Mouse (Mus musculus): ENCODE results near the gene Dppa2. TPM values are rescaled to one million over a fixed set of nuclear protein-coding genes. Genes with fewer than 3 reads are reported as not detected.
A peak's percentile ranks its signal among the peaks of the same experiment; 100 is the strongest.
"Not testable (repeated sequence)": the region's sequence is repeated elsewhere in the genome, so short reads cannot be mapped to it uniquely, and the experiment has no call there.

Dppa2 gene
- polyA plus RNA-seq, 1 experiment from 2014 or later = not detected

GRCm38 (mm10) chr16:48308916-48309315 is 5.2 kb downstream of the Dppa2 start:
- H3K4me1 ChIP-seq; H3K9ac ChIP-seq (replicated peaks); H3K4me2 ChIP-seq (replicated peaks); H3K27ac ChIP-seq (replicated peaks); H3K27me3 ChIP-seq; H3K36me3 ChIP-seq; H3K4me3 ChIP-seq; ATAC-seq (replicated peaks); H3K9me3 ChIP-seq: not testable (repeated sequence)
- WGBS = 94% methylated on average over 10 of the region's 10 CpGs

- Histone ChIP-seq H3K9me3 (no peaks in the 10 kb centered on the region), H3K4me3 (no peak overlapping the region), H3K9ac (replicated peaks) (no peak overlapping the region), H3K36me3 (no peaks in the 10 kb centered on the region), H3K27me3 (no peaks in the 10 kb centered on the region), H3K4me2 (replicated peaks) (no peak overlapping the region), H3K27ac (replicated peaks) (no peak overlapping the region), H3K4me1 (no peaks in the 10 kb centered on the region)
- 64% methylated on average over 12 of the region's 12 CpGs for WGBS
- no peak for ATAC-seq (replicated peaks)
Measured at GRCm38 (mm10) chr16:48309912-48310630, 6.4 kb downstream of the Dppa2 start.

- Histone ChIP-seq H3K4me1 (no peaks in the 10 kb centered on the region), H3K27ac (replicated peaks) (no peak overlapping the region), H3K4me2 (replicated peaks) (no peak overlapping the region), H3K9me3 (no peaks in the 10 kb centered on the region), H3K36me3 (no peaks in the 10 kb centered on the region), H3K27me3 (no peaks in the 10 kb centered on the region), H3K9ac (replicated peaks) (no peak overlapping the region), H3K4me3 (no peak overlapping the region)
- no peak for ATAC-seq (replicated peaks)
- 85% methylated on average over 3 of the region's 3 CpGs for WGBS
Measured at GRCm38 (mm10) chr16:48315294-48315693, 11.6 kb downstream of the Dppa2 start.

- Histone ChIP-seq H3K4me3 (no peak overlapping the region), H3K9ac (replicated peaks) (no peak overlapping the region), H3K4me1 (no peaks in the 10 kb centered on the region), H3K36me3 (no peaks in the 10 kb centered on the region), H3K9me3 (no peaks in the 10 kb centered on the region), H3K27me3 (no peaks in the 10 kb centered on the region), H3K27ac (replicated peaks) (no peak overlapping the region), H3K4me2 (replicated peaks) (no peak overlapping the region)
- 98% methylated on average over 6 of the region's 6 CpGs for WGBS
- ATAC-seq (replicated peaks) = no peak
Measured at GRCm38 (mm10) chr16:48320781-48321180, 17.1 kb downstream of the Dppa2 start.

- no peaks in the 10 kb centered on the region for H3K4me1 ChIP-seq
- 65% methylated on average over 6 of the region's 6 CpGs for WGBS
- no peaks in the 10 kb centered on the region for H3K36me3 ChIP-seq
- H3K9ac ChIP-seq (replicated peaks) = no peak overlapping the region
- H3K27me3 ChIP-seq = no peaks in the 10 kb centered on the region
- H3K9me3 ChIP-seq = no peaks in the 10 kb centered on the region
- no peak overlapping the region for H3K4me3 ChIP-seq
- ATAC-seq (replicated peaks) = 0 out of 2 replicates have a peak, but pooled peaks have one; percentile 41
- no peak overlapping the region for H3K27ac ChIP-seq (replicated peaks)
- no peak overlapping the region for H3K4me2 ChIP-seq (replicated peaks)
Measured at GRCm38 (mm10) chr16:48323133-48323532, 19.4 kb downstream of the Dppa2 start.

- Histone ChIP-seq H3K36me3 (no peaks in the 10 kb centered on the region), H3K4me3 (no peak overlapping the region), H3K27ac (replicated peaks) (no peak overlapping the region), H3K27me3 (no peaks in the 10 kb centered on the region), H3K4me1 (no peaks in the 10 kb centered on the region), H3K9ac (replicated peaks) (no peak overlapping the region), H3K4me2 (replicated peaks) (no peak overlapping the region), H3K9me3 (no peaks in the 10 kb centered on the region)
- ATAC-seq (replicated peaks) = 0 out of 2 replicates have a peak, but pooled peaks have one; percentile 29
- WGBS = 80% methylated on average over 8 of the region's 8 CpGs
Measured at GRCm38 (mm10) chr16:48323602-48324345, 20.1 kb downstream of the Dppa2 start.

- Histone ChIP-seq H3K9ac (replicated peaks) (no peak overlapping the region), H3K27ac (replicated peaks) (no peak overlapping the region), H3K27me3 (no peaks in the 10 kb centered on the region), H3K4me1 (no peaks in the 10 kb centered on the region), H3K4me3 (no peak overlapping the region), H3K36me3 (no peaks in the 10 kb centered on the region), H3K9me3 (no peaks in the 10 kb centered on the region), H3K4me2 (replicated peaks) (no peak overlapping the region)
- ATAC-seq (replicated peaks) = no peak
- 83% methylated on average over 5 of the region's 5 CpGs for WGBS
Measured at GRCm38 (mm10) chr16:48326903-48327302, 23.2 kb downstream of the Dppa2 start.

- Histone ChIP-seq H3K27ac (replicated peaks) (no peak overlapping the region), H3K9me3 (no peaks in the 10 kb centered on the region), H3K9ac (replicated peaks) (no peak overlapping the region), H3K36me3 (no peaks in the 10 kb centered on the region), H3K4me2 (replicated peaks) (no peak overlapping the region), H3K4me1 (no peaks in the 10 kb centered on the region), H3K27me3 (no peaks in the 10 kb centered on the region), H3K4me3 (no peak overlapping the region)
- 93% methylated on average over 2 of the region's 2 CpGs for WGBS
- ATAC-seq (replicated peaks) = no peak
Measured at GRCm38 (mm10) chr16:48328420-48328819, 24.7 kb downstream of the Dppa2 start.

GRCm38 (mm10) chr16:48331822-48332221 is 28.1 kb downstream of the Dppa2 start:
- H3K36me3 ChIP-seq = no peaks in the 10 kb centered on the region

GRCm38 (mm10) chr16:48335326-48335725 is 31.6 kb downstream of the Dppa2 start:
- Histone ChIP-seq H3K27me3 (no peaks in the 10 kb centered on the region), H3K4me2 (replicated peaks) (no peak overlapping the region), H3K27ac (replicated peaks) (no peak overlapping the region), H3K9me3 (no peaks in the 10 kb centered on the region), H3K4me3 (no peak overlapping the region), H3K4me1 (no peaks in the 10 kb centered on the region), H3K9ac (replicated peaks) (no peak overlapping the region), H3K36me3 (no peaks in the 10 kb centered on the region)
- WGBS = 90% methylated on average over 4 of the region's 4 CpGs
- no peak for ATAC-seq (replicated peaks)

More at GRCm38 (mm10) chr16:48331822-48332221, 28.1 kb downstream of the Dppa2 start:
- Histone ChIP-seq H3K27me3 (no peaks in the 10 kb centered on the region), H3K27ac (replicated peaks) (no peak overlapping the region), H3K9me3 (no peaks in the 10 kb centered on the region), H3K4me2 (replicated peaks) (no peak overlapping the region), H3K4me1 (no peaks in the 10 kb centered on the region), H3K9ac (replicated peaks) (no peak overlapping the region), H3K4me3 (no peak overlapping the region)
- no peak for ATAC-seq (replicated peaks)
- 86% methylated on average over 3 of the region's 3 CpGs for whole genome bisulfite sequencing

- H3K9me3 ChIP-seq = no peaks in the 10 kb centered on the region
- 89% methylated on average over 2 of the region's 2 CpGs for WGBS
- no peaks in the 10 kb centered on the region for H3K4me1 ChIP-seq
- ATAC-seq (replicated peaks) = no peak
- H3K27me3 ChIP-seq = no peaks in the 10 kb centered on the region
- no peak overlapping the region for H3K4me2 ChIP-seq (replicated peaks)
- H3K4me3 ChIP-seq = no peak overlapping the region
- no peak overlapping the region for H3K27ac ChIP-seq (replicated peaks)
- no peak overlapping the region for H3K9ac ChIP-seq (replicated peaks)
- H3K36me3 ChIP-seq = no peaks in the 10 kb centered on the region
Measured at GRCm38 (mm10) chr16:48344193-48344592, 40.5 kb downstream of the Dppa2 start.

- Histone ChIP-seq H3K4me1 (no peaks in the 10 kb centered on the region), H3K27ac (replicated peaks) (no peak overlapping the region), H3K9me3 (no peaks in the 10 kb centered on the region), H3K27me3 (no peaks in the 10 kb centered on the region), H3K9ac (replicated peaks) (no peak overlapping the region), H3K4me2 (replicated peaks) (no peak overlapping the region), H3K4me3 (no peak overlapping the region), H3K36me3 (no peaks in the 10 kb centered on the region)
- 88% methylated on average over 1 of the region's 1 CpGs for WGBS
- ATAC-seq (replicated peaks) = no peak
Measured at GRCm38 (mm10) chr16:48347246-48347645, 43.5 kb downstream of the Dppa2 start.
